Mouse (Mus musculus): ENCODE measurements around the gene Gm10799.

The Gm10799 gene

DNA sequence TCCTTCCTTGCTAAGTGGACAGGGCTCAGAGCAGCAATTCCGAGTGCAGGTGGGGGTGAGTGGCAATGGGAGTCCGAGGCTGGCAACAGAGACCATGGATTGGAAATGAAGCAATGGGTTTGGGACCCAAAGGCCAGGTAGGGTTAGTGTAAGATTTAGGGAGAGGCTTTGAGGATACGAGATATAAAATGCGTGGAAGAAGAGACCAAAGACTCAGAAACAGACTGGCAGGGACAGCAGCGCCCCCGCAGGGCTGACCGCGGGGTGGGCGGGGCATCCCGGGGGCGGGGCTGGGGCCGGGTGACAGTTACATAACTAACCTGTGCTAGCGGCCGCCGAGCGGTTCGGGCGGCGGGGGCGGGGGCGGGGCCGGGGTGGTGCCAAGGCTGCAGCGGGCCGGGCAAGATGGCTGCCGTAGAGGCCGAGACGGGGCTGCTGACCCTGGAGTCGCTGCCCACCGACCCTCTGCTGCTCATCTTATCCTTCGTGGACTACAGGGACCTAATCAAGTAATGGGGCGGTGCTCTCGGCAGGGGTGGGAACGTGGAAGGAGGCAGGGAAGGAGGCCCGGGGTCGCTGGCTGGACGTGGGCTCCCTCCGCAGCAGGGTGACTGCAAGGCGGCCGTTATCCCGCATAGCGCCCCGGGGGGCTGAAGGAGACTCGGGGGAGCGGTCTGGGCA lies 40.8 kb downstream of the Gm10799 start, which contains the start of gene Fbxo3:
Fbxo3 (plus strand) TSS at position 264 of the 681 bp plus-strand sequence.
- no peak for DNase-seq (ENCODE audit: extremely low read depth, low read depth, low spot score)

DNA sequence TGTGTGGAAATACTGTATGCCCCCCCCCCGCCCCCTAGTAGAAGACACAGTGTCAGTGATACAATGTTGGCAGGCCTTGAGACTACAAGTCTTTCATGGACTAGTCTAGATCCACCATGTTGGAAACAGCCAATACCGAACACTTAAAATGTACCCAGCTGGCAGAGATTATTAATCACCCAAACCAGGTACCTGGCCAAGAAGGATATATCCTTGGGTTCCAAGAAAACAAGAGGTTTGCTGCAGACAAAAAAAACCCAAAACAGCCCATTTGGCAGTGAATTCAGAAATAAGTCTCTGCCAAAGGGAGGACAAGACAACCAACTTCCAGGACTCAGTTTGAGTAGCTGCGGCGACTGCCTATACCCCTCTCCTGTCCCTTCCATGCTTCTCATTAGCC lies 43.7 kb downstream of the Gm10799 start:
- no peak for DNase-seq (ENCODE audit: extremely low read depth, low read depth, low spot score)

- no peak for DNase-seq (ENCODE audit: extremely low read depth, low read depth, low spot score)
Observed at GRCm38 (mm10) chr2:104023096-104023495, 45.3 kb downstream of the Gm10799 start.

Measured in fat pad, adult 2 months (tissue).